Mouse (Mus musculus) CH12.LX (cell line): ENCODE measurements around the gene Csnk1g1. TPM values are rescaled to one million over a fixed set of nuclear protein-coding genes. Genes with fewer than 3 reads are reported as not detected.
A peak's percentile ranks its signal among the peaks of the same experiment; 100 is the strongest.

Source experiments
- DNase-seq: peaks from one replicate; pipeline ENCODE4 v3.0.0-alpha.2; 2013; ENCODE audit errors: extremely low read depth
- H3K27ac ChIP-seq: 2 replicates; pipeline ENCODE4 v1.5.1; 2012; ENCODE audit warnings: low read depth, mild to moderate bottlenecking, control low read depth, moderate library complexity; ENCODE audit not compliant: insufficient read depth
- H3K27me3 ChIP-seq: replicated peaks from 2 replicates; pipeline ENCODE3; 2012; ENCODE audit warnings: inconsistent platforms
- H3K36me3 ChIP-seq, 2 experiments: replicated peaks in 1 of 2; 2 replicates each; pipeline versions ENCODE3 to v1.6.1; 2012; ENCODE audit warnings: inconsistent platforms in 1 of 2, low read length in 1 of 2, mild to moderate bottlenecking in 1 of 2, mixed read lengths in 1 of 2, moderate library complexity in 1 of 2; ENCODE audit not compliant: control insufficient read depth in 1 of 2, insufficient read depth in 1 of 2
- H3K4me1 ChIP-seq, 2 experiments: 2 replicates each; pipeline ENCODE4 v1.6.1; 2012; ENCODE audit warnings: inconsistent platforms in 1 of 2, moderate library complexity in 1 of 2; ENCODE audit not compliant: insufficient read depth in 2 of 2, control insufficient read depth in 1 of 2
- H3K4me2 ChIP-seq: 2 replicates; pipeline ENCODE4 v1.6.1; 2012; ENCODE audit warnings: low read depth, mild to moderate bottlenecking, control low read depth; ENCODE audit not compliant: poor library complexity, insufficient read depth, severe bottlenecking
- H3K4me3 ChIP-seq, 3 experiments: fragments of 150-350 bp in 1 of 3; sonication (generic) in 1 of 3; replicated peaks in 1 of 3; 2 replicates each; pipeline versions ENCODE3 to v1.5.1; 2011 to 2012; ENCODE audit warnings: low read depth in 2 of 3, low read length in 2 of 3, mild to moderate bottlenecking in 2 of 3, moderate library complexity in 2 of 3, control low read depth in 1 of 3, improper control_type of control experiment in 1 of 3, inconsistent platforms in 1 of 3, mixed read lengths in 1 of 3; ENCODE audit not compliant: poor library complexity in 1 of 3
- H3K79me2 ChIP-seq: replicated peaks from 2 replicates; pipeline ENCODE4 v1.6.1; 2012; ENCODE audit warnings: mild to moderate bottlenecking, moderate library complexity; ENCODE audit not compliant: control insufficient read depth, poor library complexity, insufficient read depth, severe bottlenecking; ENCODE audit errors: extremely low read depth
- H3K9ac ChIP-seq: 2 replicates; pipeline ENCODE4 v1.6.1; 2012; ENCODE audit warnings: low read depth, mild to moderate bottlenecking, control low read depth, moderate library complexity; ENCODE audit not compliant: insufficient read depth
- H3K9me3 ChIP-seq: replicated peaks from 2 replicates; pipeline ENCODE3; 2012; ENCODE audit warnings: low read length, inconsistent platforms, mixed read lengths
- BHLHE40 ChIP-seq: IDR thresholded peaks from 2 replicates; pipeline ENCODE4 v1.6.1; 2011; ENCODE audit warnings: mild to moderate bottlenecking, low read depth, low read length, improper control_type of control experiment
- CTCF ChIP-seq, 2 experiments: IDR thresholded peaks in 1 of 2; conservative IDR thresholded peaks in 1 of 2; 2 replicates each; pipeline ENCODE4 v1.5.1; 2011 to 2012; ENCODE audit warnings: low read depth in 2 of 2, low read length in 2 of 2, improper control_type of control experiment in 1 of 2, inconsistent platforms in 1 of 2, mild to moderate bottlenecking in 1 of 2, moderate library complexity in 1 of 2
- E2F4 ChIP-seq: IDR thresholded peaks from 2 replicates; pipeline ENCODE4 v1.6.1; 2011; ENCODE audit warnings: low read depth, low read length, improper control_type of control experiment; ENCODE audit not compliant: insufficient replicate concordance
- ELF1 ChIP-seq: IDR thresholded peaks from 2 replicates; pipeline ENCODE4 v1.6.1; 2014; ENCODE audit warnings: low read depth, mild to moderate bottlenecking, inconsistent platforms, low read length, improper control_type of control experiment
- HCFC1 ChIP-seq: IDR thresholded peaks from 2 replicates; pipeline ENCODE4 v1.6.1; 2012; ENCODE audit warnings: low read depth, mild to moderate bottlenecking, inconsistent platforms, low read length, improper control_type of control experiment
- JUND ChIP-seq: conservative IDR thresholded peaks from 2 replicates; pipeline ENCODE4 v1.6.1; 2011; ENCODE audit warnings: low read depth, low read length, improper control_type of control experiment
- KAT2A ChIP-seq: IDR thresholded peaks from 2 replicates; pipeline ENCODE4 v1.6.1; 2012; ENCODE audit warnings: low read length, improper control_type of control experiment, inconsistent platforms; ENCODE audit not compliant: insufficient replicate concordance
- MAFK ChIP-seq: IDR thresholded peaks from 2 replicates; pipeline ENCODE4 v1.6.1; 2011; ENCODE audit warnings: low read length, improper control_type of control experiment; ENCODE audit not compliant: insufficient replicate concordance
- MAZ ChIP-seq: IDR thresholded peaks from 2 replicates; pipeline ENCODE4 v1.6.1; 2012; ENCODE audit warnings: low read depth, mild to moderate bottlenecking, inconsistent platforms, low read length, improper control_type of control experiment, moderate library complexity
- MEF2A ChIP-seq: IDR thresholded peaks from 2 replicates; pipeline ENCODE4 v1.6.1; 2014; ENCODE audit warnings: low read depth, mild to moderate bottlenecking, inconsistent platforms, low read length, improper control_type of control experiment, borderline replicate concordance
- MYC ChIP-seq: IDR thresholded peaks from 2 replicates; pipeline ENCODE4 v1.6.1; 2011; ENCODE audit warnings: low read depth, mild to moderate bottlenecking, improper control_type of control experiment, low read length
- NRF1 ChIP-seq: IDR thresholded peaks from 2 replicates; pipeline ENCODE4 v1.6.1; 2014; ENCODE audit warnings: low read depth, mild to moderate bottlenecking, inconsistent platforms, low read length, improper control_type of control experiment, moderate library complexity
- POLR2A ChIP-seq: IDR thresholded peaks from 2 replicates; pipeline ENCODE4 v1.6.1; 2011; ENCODE audit warnings: low read depth, mild to moderate bottlenecking, improper control_type of control experiment, low read length
- POLR2AphosphoS2 ChIP-seq: IDR thresholded peaks from 2 replicates; pipeline ENCODE4 v1.6.1; 2011; ENCODE audit warnings: low read depth, low read length, improper control_type of control experiment
- SIN3A ChIP-seq: IDR thresholded peaks from 2 replicates; pipeline ENCODE4 v1.6.1; 2012; ENCODE audit warnings: low read length, improper control_type of control experiment, inconsistent platforms
- SMC3 ChIP-seq: IDR thresholded peaks from 2 replicates; pipeline ENCODE4 v1.6.1; 2011; ENCODE audit warnings: low read depth, low read length, improper control_type of control experiment
- TCF12 ChIP-seq: IDR thresholded peaks from 2 replicates; pipeline ENCODE4 v1.6.1; 2014; ENCODE audit warnings: low read depth, mild to moderate bottlenecking, inconsistent platforms, low read length, improper control_type of control experiment
- dilution Hi-C: fragments of 300-500 bp; cut with MboI; formaldehyde crosslinking; loops from 2 replicates; pipeline ENCODE4 v1.14.3; 2020; ENCODE audit warnings: low sequenced_read_pairs; ENCODE audit not compliant: extremely low pct_unique_long_range_greater_than_20kb, extremely low pct_ligation_motif_present
- in situ Hi-C: fragments of 300-500 bp; cut with MboI; formaldehyde crosslinking; loops from 3 replicates; pipeline ENCODE4 v1.14.3; 2019; ENCODE audit warnings: low sequenced_read_pairs, low pct_ligation_motif_present, low pct_unique_long_range_greater_than_20kb, mixed read lengths
- polyA plus RNA-seq: library from polyadenylated mRNA; unstranded; fragments of >175 nt; gene quantifications from 2 replicates; pipeline ENCODE4 v1.2.1, GENCODE M21; 2012; ENCODE audit warnings: low read depth; ENCODE audit not compliant: insufficient read length
- total RNA-seq, 2 experiments: library from RNA; depleted of rRNA; stranded (reverse); fragments of 300-350 nt in 1 of 2; fragments of >200 nt in 1 of 2; gene quantifications; 2 replicates each; pipeline ENCODE4 v1.2.3; 2012 to 2014

Csnk1g1 gene
- total and polyA plus RNA-seq, 3 experiments: 11.7 to 16.0 (median 12.3) TPM

GRCm38 (mm10) chr9:66061656-66062055, 152.9 kb downstream of the Csnk1g1 start:
- in situ Hi-C loops (no loop called here), dilution Hi-C loops (no loop called here)
- Histone ChIP-seq H3K4me2 (peak overlapping the region; percentile 96), H3K4me1 (peaks cover 3 to 34% of the 10 kb centered on the region in 2 experiments; a peak in 3 of 4 replicates), H3K27me3 (no peaks in the 10 kb centered on the region), H3K9ac (peak overlapping the region; percentile 40; the same call in 1 of the 2 replicates), H3K36me3 (peaks cover 36 to 45% of the 10 kb centered on the region in 2 experiments), H3K4me3 (peak overlapping the region in 1 of 3 experiments; percentile 72), H3K79me2 (peaks cover 19% of the 10 kb centered on the region), H3K9me3 (no peaks in the 10 kb centered on the region), H3K27ac (no peak overlapping the region)
- no peak for DNase-seq
- TF ChIP-seq POLR2AphosphoS2 (no peak), MYC (no peak), MAFK (no peak), POLR2A (no peak), BHLHE40 (no peak), SIN3A (no peak), MEF2A (no peak), HCFC1 (no peak), SMC3 (no peak), CTCF (conservative IDR thresholded peaks at IDR 0.05 in 1 of 2, IDR thresholded peaks at IDR 0.05 in 1 of 2; ENCODE audit: low read depth in 2 of 2, low read length in 2 of 2) (no peak), JUND (no peak), NRF1 (no peak), ELF1 (no peak), MAZ (no peak), TCF12 (no peak), E2F4 (no peak), KAT2A (no peak)

GRCm38 (mm10) chr9:66063446-66063845, 154.7 kb downstream of the Csnk1g1 start:
- H3K4me3 ChIP-seq: no peak overlapping the region
- peaks cover 19% of the 10 kb centered on the region for H3K79me2 ChIP-seq
- TF ChIP-seq HCFC1: no peak
- TF ChIP-seq BHLHE40: peak; percentile 45
- dilution Hi-C loops: no loop called here
- H3K27ac ChIP-seq: no peak overlapping the region
- DNase-seq: no peak
- in situ Hi-C loops: no loop called here
- H3K36me3 ChIP-seq: peaks cover 44 to 53% of the 10 kb centered on the region in 2 experiments
- no peaks in the 10 kb centered on the region for H3K27me3 ChIP-seq
- H3K4me1 ChIP-seq: peaks cover 10 to 46% of the 10 kb centered on the region in 2 experiments; a peak in 3 of 4 replicates
- H3K4me2 ChIP-seq: no peak overlapping the region
- H3K9me3 ChIP-seq: no peaks in the 10 kb centered on the region
- H3K9ac ChIP-seq: no peak overlapping the region
